Mouse (Mus musculus) heart, postnatal 0 days (tissue): ENCODE data around the gene Gm45021. TPM values are rescaled to one million over a fixed set of nuclear protein-coding genes. Genes with fewer than 3 reads are reported as not detected.

ENCODE experiments used
- ATAC-seq: fragments of 200-750 bp; cut with Nextera tagmentation; 2 replicates; pipeline ENCODE4 v1.8.0; 2017; ENCODE audit warnings: low read depth, moderate number of reproducible peaks, moderate library complexity; ENCODE audit not compliant: insufficient read depth
- DNase-seq: peaks from one replicate; pipeline ENCODE4 v3.0.0-alpha.2; 2016; ENCODE audit warnings: low spot score
- H3K27ac ChIP-seq: fragments of 300-500 bp; sonication (generic); 2 replicates; pipeline ENCODE4 v1.5.1; 2014; ENCODE audit warnings: low read depth, mild to moderate bottlenecking
- H3K27me3 ChIP-seq: fragments of 300-500 bp; sonication (generic); 2 replicates; pipeline ENCODE4 v1.6.1; 2014; ENCODE audit warnings: low read length, mixed read lengths; ENCODE audit not compliant: control insufficient read depth, insufficient read depth
- H3K36me3 ChIP-seq: fragments of 300-500 bp; sonication (generic); replicated peaks from 2 replicates; pipeline ENCODE4 v1.6.1; 2014; ENCODE audit warnings: low read length, mixed read lengths; ENCODE audit not compliant: control insufficient read depth, insufficient read depth
- H3K4me1 ChIP-seq: fragments of 300-500 bp; sonication (generic); 2 replicates; pipeline ENCODE4 v1.6.1; 2014; ENCODE audit warnings: antibody characterized with exemption; ENCODE audit not compliant: control insufficient read depth, insufficient read depth
- H3K4me2 ChIP-seq: fragments of 300-500 bp; sonication (generic); 2 replicates; pipeline ENCODE4 v1.6.1; 2014; ENCODE audit warnings: low read depth, mild to moderate bottlenecking, low read length, moderate library complexity
- H3K4me3 ChIP-seq: fragments of 300-500 bp; sonication (generic); 2 replicates; pipeline ENCODE4 v1.5.1; 2014; ENCODE audit warnings: low read depth, low read length
- H3K9ac ChIP-seq: fragments of 300-500 bp; sonication (generic); replicated peaks from 2 replicates; pipeline ENCODE4 v1.6.1; 2014; ENCODE audit warnings: low read depth, low read length, mixed read lengths
- H3K9me3 ChIP-seq: fragments of 300-500 bp; sonication (generic); replicated peaks from 2 replicates; pipeline ENCODE4 v1.6.1; 2016; ENCODE audit warnings: low read length; ENCODE audit not compliant: control insufficient read depth
- CTCF ChIP-seq: IDR thresholded peaks from 2 replicates; pipeline ENCODE4 v1.5.1; 2016; ENCODE audit warnings: antibody characterized with exemption, control low read depth, low read depth
- EP300 ChIP-seq: IDR thresholded peaks from 2 replicates; pipeline ENCODE4 v1.6.1; 2016; ENCODE audit warnings: antibody characterized with exemption, low read depth
- WGBS: fragments of 180-500 bp; shearing (Covaris S2); extraction: QIAGEN DNeasy Blood & Tissue Kit; methylation state at CpG from one replicate; pipeline ENCODE4 v1.1.7; 2014; 5-methylcytosine and 5-hydroxymethylcytosine counted together
- polyA plus RNA-seq: library from polyadenylated mRNA; unstranded; fragments of >200 nt; fragmentation: Nextera tagmentation; extraction: Ambion mirVana; gene quantifications from 2 replicates; pipeline ENCODE4 v1.2.1, GENCODE M21; 2015
- total RNA-seq: library from RNA; depleted of rRNA; stranded (reverse); fragments of >200 nt; gene quantifications from 2 replicates; pipeline ENCODE4 v1.2.3, GENCODE M21; 2014; ENCODE audit warnings: low replicate concordance

Gene Gm45021
- total and polyA plus RNA-seq, 2 experiments from 2014 or later: not detected

- H3K4me3 ChIP-seq: peak within 1 kb of the TSS; percentile 58
- H3K36me3 ChIP-seq: no peaks in the 10 kb centered on the region; the same call in none of the 2 replicates
- no peaks in the 10 kb centered on the region for H3K9me3 ChIP-seq
- peak within 1 kb of the TSS; percentile 62 for H3K4me2 ChIP-seq
- H3K4me1 ChIP-seq: 0 out of 2 replicates have a peak, but pooled peaks cover 12% of the 10 kb centered on the region
- DNase-seq (peak; percentile 97), ATAC-seq (peak; percentile 93)
- TF ChIP-seq CTCF (no peak), EP300 (peak; percentile 86)
- under 1% methylated on average over 39 of the region's 39 CpGs for WGBS
- H3K27ac ChIP-seq: peak within 1 kb of the TSS; percentile 96
- H3K27me3 ChIP-seq: no peaks in the 10 kb centered on the region
- H3K9ac ChIP-seq: peak within 1 kb of the TSS; percentile 56
Observed at GRCm38 (mm10) chr6:48554280-48555103, 34.9 kb upstream of the Gm45021 start, which contains the start of gene Lrrc61. TSS of gene Lrrc61 (plus strand) at chr6:48554796.

DNA sequence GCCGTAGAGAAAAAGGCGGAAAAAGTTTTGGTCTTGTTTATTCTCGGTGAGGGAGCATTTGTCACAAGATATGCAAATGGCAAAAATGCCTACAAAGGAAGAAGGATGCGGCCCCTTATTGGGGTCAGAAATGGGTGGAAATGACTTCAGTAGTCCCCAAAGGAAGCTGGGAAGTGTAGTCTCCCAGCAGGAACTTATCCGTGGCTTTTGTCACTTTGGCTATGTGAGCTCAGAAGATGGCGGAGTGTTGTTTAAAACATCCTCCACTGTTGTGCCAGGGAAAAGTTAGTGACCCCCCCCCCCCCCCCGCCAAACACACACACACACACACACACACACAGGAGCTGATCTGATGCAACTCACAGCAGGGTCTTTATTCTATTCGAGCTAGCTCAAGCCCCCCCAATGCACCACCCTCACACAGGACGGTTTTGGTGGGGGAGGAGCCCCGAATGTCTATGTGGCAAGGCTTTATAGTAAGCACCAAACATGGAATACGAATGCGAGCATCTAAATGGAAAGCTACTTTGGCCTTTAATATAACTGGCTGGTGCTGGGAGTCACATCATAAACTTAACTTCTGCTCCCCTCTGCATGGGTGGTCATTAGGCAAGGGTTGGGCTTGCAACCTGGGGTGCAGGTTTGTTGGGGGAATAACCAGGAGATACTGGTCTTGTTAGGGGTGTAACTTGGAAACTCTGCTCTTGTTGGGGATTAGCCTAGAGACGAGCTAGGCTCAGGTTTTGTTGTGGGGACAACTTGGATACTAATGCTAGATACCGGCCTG lies 34.1 kb upstream of the Gm45021 start:
- peak overlapping the region; percentile 96 for H3K27ac ChIP-seq
- H3K4me3 ChIP-seq: peak overlapping the region; percentile 58
- peak; percentile 90 for DNase-seq
- H3K9me3 ChIP-seq: no peaks in the 10 kb centered on the region
- TF ChIP-seq CTCF (no peak), EP300 (no peak)
- H3K36me3 ChIP-seq: no peaks in the 10 kb centered on the region; the same call in none of the 2 replicates
- ATAC-seq: peak; percentile 80
- H3K4me1 ChIP-seq: 0 out of 2 replicates have a peak, but pooled peaks cover 12% of the 10 kb centered on the region
- H3K4me2 ChIP-seq: peak overlapping the region; percentile 62
- WGBS: 31% methylated on average over 13 of the region's 14 CpGs
- peak overlapping the region; percentile 56 for H3K9ac ChIP-seq
- no peaks in the 10 kb centered on the region for H3K27me3 ChIP-seq

GRCm38 (mm10) chr6:48555956-48556355 lies 33.5 kb upstream of the Gm45021 start:
- Histone ChIP-seq H3K4me2 (no peak overlapping the region), H3K9me3 (no peaks in the 10 kb centered on the region), H3K36me3 (no peaks in the 10 kb centered on the region; the same call in none of the 2 replicates), H3K27ac (peak overlapping the region; percentile 96; the same call in 1 of the 2 replicates), H3K9ac (no peak overlapping the region), H3K27me3 (no peaks in the 10 kb centered on the region), H3K4me3 (no peak overlapping the region), H3K4me1 (0 out of 2 replicates have a peak, but pooled peaks cover 12% of the 10 kb centered on the region)
- 91% methylated on average over 3 of the region's 3 CpGs for WGBS
- no peak for TF ChIP-seq EP300
- no peak for TF ChIP-seq CTCF
- ATAC-seq: no peak
- no peak for DNase-seq

DNA sequence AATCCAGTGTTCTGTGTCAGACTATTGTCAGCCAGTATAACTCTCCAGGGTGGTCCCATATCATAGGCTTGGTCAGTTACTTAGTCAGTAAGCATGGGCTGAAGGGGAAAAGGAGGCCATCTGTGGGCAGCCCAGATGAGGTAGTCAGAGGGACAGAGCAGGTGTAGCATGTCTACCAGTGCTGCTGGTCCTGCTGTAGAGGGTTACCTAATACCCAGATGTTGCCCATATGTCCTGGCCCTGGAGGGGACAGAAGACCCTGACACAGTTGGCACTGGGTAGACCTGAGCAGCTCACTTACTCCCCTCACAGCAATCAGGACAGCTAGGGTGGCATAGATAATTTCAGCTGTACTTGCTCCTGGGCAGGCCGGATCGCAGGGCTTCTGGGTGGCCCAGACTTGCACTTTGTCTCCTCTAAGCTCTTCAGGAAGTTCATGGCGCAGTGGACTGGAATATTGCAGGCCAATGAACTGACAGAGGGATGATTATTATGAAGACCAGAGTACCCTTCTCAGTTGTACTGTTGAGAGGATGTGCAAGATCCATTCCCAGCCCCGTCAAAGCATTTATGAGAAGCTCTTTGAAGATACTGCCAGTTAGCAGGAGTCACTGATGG lies 23.6 kb upstream of the Gm45021 start:
- no peak for ATAC-seq
- no peak for TF ChIP-seq EP300
- TF ChIP-seq CTCF: no peak
- no peak overlapping the region for H3K27ac ChIP-seq
- H3K4me3 ChIP-seq: no peak overlapping the region
- DNase-seq: no peak
- no peak overlapping the region for H3K4me2 ChIP-seq
- no peaks in the 10 kb centered on the region for H3K9me3 ChIP-seq
- no peaks in the 10 kb centered on the region for H3K27me3 ChIP-seq
- peaks cover 26% of the 10 kb centered on the region for H3K4me1 ChIP-seq
- H3K36me3 ChIP-seq: no peaks in the 10 kb centered on the region
- WGBS: 75% methylated on average over 4 of the region's 4 CpGs
- H3K9ac ChIP-seq: no peak overlapping the region

- TF ChIP-seq EP300 (no peak), CTCF (no peak)
- no peaks in the 10 kb centered on the region for H3K9me3 ChIP-seq
- no peaks in the 10 kb centered on the region for H3K36me3 ChIP-seq
- no peak overlapping the region for H3K4me3 ChIP-seq
- ATAC-seq (peak; percentile 68), DNase-seq (peak; percentile 60)
- H3K27me3 ChIP-seq: no peaks in the 10 kb centered on the region
- no peak overlapping the region for H3K4me2 ChIP-seq
- H3K27ac ChIP-seq: 0 out of 2 replicates have a peak overlapping the region, but pooled peaks have one; percentile 0
- H3K4me1 ChIP-seq: peaks cover 26% of the 10 kb centered on the region
- H3K9ac ChIP-seq: no peak overlapping the region
- 3% methylated on average over 5 of the region's 5 CpGs for WGBS
Observed at GRCm38 (mm10) chr6:48566312-48566711, 23.1 kb upstream of the Gm45021 start.
